Mouse (Mus musculus): ENCODE results near the gene Chfr.
"Not testable (repeated sequence)": the region's sequence is repeated elsewhere in the genome, so short reads cannot be mapped to it uniquely, and the experiment has no call there.

Gene Chfr

GRCm38 (mm10) chr5:110107581-110108304 is 27.9 kb upstream of the Chfr start, which contains the start of gene Gtpbp6:
Gtpbp6 (minus strand) TSS chr5:110108197.
- in situ Hi-C loops (cut with MboI; ENCODE audit: low sequenced_read_pairs): no loop called here

DNA sequence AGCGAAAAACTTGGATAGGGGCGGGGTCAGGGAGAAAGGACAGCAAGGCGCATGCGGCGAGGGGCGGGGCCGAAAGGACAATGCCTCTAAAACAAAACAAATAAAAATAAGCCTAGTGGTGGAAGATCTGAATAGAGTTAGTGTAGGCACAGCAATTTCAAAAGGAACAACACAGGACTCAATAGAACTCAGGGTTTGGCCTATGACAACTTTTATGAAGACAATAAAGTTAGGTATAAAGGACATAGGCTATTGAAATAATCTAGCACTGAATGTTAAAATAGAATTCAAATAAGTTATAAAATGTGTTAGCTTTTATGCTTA is 27.4 kb upstream of the Chfr start:
- in situ Hi-C loops (cut with MboI; ENCODE audit: low sequenced_read_pairs): no loop called here

DNA sequence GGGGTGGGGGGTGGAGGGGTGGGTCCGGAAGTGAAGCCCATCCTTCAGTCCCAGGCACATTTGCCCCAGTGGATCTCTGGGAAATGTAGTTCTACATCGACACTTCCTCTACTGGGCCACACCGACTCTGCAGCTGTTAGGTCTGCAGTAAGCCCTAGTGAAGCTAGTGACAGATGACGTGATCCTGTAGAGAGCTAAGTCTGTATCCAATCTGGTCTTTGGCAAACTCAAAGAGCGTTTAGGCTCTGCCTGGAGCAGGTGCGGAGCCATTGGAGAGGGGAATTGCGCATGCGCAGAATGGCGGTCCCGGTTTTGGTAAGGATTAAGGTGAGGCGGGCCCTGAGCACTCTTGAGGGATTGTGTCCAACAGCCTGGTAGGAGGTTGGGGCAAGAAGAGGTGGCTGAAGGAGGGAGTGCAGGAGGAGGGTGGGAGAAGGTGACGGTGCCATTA is 25.6 kb upstream of the Chfr start, which contains the start of gene Zfp605:
Zfp605 (plus strand) TSS at position 102 of the 451 bp plus-strand sequence.
- in situ Hi-C loops (cut with MboI; ENCODE audit: low sequenced_read_pairs): no loop called here

- in situ Hi-C loops (cut with MboI; ENCODE audit: low sequenced_read_pairs): not testable (repeated sequence)
These were observed 13.3 kb upstream of the Chfr start for GRCm38 (mm10) chr5:110122380-110122779.

DNA sequence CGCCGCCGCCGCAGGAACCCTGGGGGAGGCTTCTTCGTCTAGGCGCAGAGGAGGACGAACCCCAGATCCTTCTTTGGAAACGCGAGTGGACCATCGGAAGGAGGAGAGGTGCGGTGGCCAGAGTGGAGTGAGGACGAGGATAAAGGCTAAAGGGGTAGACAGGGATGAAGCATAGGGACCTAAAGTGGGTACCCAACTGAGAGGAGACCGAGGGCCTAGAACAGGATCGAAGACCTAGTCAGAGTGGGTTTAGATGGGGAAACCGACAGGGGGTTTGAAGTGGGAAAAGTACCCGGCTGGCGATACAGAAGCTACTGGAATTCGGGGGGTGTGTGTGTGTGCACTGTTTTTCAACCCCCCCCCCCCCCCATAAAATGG is 434 bp downstream of the Chfr start:
- in situ Hi-C loops (cut with MboI; ENCODE audit: low sequenced_read_pairs): no loop called here

- in situ Hi-C loops (cut with MboI; ENCODE audit: low sequenced_read_pairs): no loop called here
These were observed 2.2 kb downstream of the Chfr start for GRCm38 (mm10) chr5:110137816-110138215.

GRCm38 (mm10) chr5:110139325-110139724 is 3.7 kb downstream of the Chfr start:
- in situ Hi-C loops (cut with MboI; ENCODE audit: low sequenced_read_pairs): no loop called here

- in situ Hi-C loops (cut with MboI; ENCODE audit: low sequenced_read_pairs): no loop called here
These were observed 4.8 kb downstream of the Chfr start for GRCm38 (mm10) chr5:110140424-110140823.

GRCm38 (mm10) chr5:110142309-110142708 is 6.7 kb downstream of the Chfr start:
- in situ Hi-C loops (cut with MboI; ENCODE audit: low sequenced_read_pairs): no loop called here

DNA sequence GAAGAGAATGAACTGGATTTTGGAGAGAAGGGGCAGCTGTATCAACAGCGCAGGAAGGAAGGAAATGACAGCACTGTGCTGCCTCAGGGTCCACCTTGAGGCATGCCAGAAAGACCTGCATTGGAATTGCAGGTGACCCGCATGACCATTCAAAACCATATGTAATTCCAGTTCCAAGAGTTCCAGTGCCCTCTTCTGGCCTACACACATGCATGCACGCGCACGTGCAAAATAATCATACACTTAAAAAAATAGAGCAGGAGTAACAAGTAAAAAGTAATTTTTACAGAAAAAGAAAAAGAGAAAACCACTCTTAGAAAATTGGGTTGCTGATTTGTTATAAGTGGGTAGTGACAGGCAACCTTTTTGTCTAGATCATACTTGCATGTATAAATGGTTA is 7.4 kb downstream of the Chfr start:
- in situ Hi-C loops (cut with MboI; ENCODE audit: low sequenced_read_pairs): no loop called here

DNA sequence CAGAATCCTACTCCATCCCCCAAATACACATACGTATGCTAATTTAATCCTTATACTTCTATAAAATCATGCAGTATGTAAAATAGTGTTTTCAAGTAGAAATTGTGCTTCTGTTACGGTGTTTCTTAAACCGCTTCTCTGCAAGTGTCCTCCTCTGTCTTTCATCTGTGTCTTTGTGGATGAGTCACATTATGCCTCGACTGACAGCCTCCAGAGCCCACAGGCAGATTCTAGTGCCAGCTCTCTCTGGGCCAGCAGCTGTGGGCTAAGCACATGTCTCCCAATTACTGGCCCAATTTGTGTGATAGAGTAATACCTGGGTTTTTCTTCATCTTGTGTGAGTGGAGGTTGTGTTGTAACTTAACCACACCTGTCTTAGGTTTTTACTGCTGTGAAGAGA is 33.7 kb downstream of the Chfr start:
- in situ Hi-C loops (cut with MboI; ENCODE audit: low sequenced_read_pairs): no loop called here

- in situ Hi-C loops (cut with MboI; ENCODE audit: low sequenced_read_pairs): no loop called here
These were observed 40.8 kb downstream of the Chfr start, which contains the start of gene Golga3 for GRCm38 (mm10) chr5:110176362-110177020. Golga3 (plus strand) TSS chr5:110176701.

DNA sequence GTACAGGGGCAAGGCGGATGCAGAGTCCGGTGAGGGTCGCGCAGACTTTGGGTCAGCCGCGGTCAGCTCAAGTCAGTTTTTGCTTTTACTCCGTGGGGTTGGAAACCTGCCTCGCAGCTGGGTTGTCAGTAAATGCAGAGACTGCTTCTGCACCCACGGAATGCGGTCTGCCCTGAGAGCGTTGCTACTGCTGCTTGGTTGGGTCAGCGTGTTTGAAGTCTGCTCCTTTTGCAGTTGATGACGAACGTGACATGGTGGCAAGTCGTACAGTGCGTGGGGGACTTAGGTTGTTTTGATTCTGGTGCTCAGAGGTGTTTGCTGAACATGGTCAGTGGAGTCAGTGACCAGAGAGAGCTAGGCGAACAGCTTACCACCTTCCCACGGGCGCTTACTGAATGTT is 41.4 kb downstream of the Chfr start:
- in situ Hi-C loops (cut with MboI; ENCODE audit: low sequenced_read_pairs): no loop called here

- in situ Hi-C loops (cut with MboI; ENCODE audit: low sequenced_read_pairs): no loop called here
These were observed 43.0 kb downstream of the Chfr start for GRCm38 (mm10) chr5:110178628-110179027.

GRCm38 (mm10) chr5:110181716-110182115 is 46.1 kb downstream of the Chfr start:
- in situ Hi-C loops (cut with MboI; ENCODE audit: low sequenced_read_pairs): no loop called here

DNA sequence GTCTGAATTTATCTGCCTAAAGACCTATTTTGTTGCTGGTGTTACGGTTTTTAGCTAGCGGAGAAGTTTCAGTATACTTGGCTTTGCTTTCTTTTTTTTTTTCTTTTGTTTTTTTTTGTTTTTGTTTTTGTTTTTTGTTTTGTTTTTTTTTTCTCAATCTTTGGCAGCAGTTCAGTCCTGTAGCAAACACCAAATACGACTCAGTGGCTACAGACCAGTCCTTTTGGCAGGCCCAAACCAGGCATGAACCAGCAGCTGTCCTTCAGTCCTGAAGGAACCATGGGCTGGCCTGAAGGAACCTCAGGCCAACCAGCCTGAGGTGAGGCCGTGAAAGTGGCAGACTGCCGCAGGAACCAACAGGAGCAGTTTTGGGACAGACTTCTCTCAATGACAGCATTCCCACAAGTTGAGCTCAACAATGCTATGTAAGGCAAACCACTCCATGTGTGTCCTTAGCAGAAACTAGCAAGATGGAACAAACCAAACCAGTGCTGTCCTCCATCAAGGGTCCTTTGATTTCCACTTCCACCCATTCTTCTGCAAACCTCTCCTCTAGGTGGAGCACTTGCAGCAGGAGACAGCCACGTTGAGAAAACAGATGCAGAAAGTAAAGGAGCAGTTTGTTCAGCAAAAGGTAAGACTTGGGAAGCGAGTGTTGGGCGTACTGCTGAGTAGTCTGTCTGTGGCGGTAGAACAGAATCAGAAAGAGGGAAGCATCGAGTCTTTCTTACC is 67.7 kb downstream of the Chfr start:
- in situ Hi-C loops (cut with MboI; ENCODE audit: low sequenced_read_pairs): no loop called here

- in situ Hi-C loops (cut with MboI; ENCODE audit: low sequenced_read_pairs): no loop called here
These were observed 69.1 kb downstream of the Chfr start for GRCm38 (mm10) chr5:110204777-110205176.

DNA sequence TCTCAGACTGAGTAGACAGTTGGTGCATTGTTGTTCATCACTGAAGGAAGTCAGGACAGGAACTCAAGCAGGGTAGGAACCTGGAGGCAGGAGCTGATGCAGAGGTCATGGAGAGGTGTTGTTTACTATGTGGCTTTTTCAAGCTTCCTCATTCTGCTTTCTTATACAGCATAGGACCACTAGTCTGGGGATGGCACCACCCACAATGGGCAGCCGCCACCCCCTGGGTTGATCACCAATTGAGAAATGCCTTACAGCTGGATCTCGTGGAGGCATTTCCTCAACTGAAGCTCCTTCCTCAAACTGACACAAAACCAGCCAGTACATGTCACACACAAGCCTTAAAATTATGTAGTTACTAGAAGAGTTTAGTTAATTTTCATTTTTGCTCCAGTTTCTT is 75.7 kb downstream of the Chfr start:
- in situ Hi-C loops (cut with MboI; ENCODE audit: low sequenced_read_pairs): no loop called here

- in situ Hi-C loops (cut with MboI; ENCODE audit: low sequenced_read_pairs): no loop called here
These were observed 81.1 kb downstream of the Chfr start for GRCm38 (mm10) chr5:110216780-110217179.

DNA sequence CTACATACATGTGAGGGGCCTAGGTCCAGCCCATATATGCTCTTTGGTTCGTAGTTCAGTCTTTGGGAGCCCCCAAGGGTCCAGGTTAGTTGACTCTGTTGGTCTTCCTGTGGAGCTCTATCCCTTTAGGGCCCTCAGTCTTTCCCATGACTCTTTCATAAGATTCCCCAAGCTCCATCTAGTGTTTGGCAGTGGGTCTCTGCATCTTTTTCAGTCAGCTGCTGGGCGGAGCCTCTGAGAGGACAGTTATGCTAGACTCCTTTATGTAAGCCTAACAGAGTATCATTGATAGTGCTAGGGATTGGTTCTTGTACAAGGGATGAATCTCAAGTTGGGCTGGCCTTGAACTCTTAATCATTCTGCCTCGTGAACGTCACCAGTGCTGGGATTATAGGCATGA is 84.7 kb downstream of the Chfr start:
- in situ Hi-C loops (cut with MboI; ENCODE audit: low sequenced_read_pairs): no loop called here

All from CH12F3 (cell line).